Mouse (Mus musculus): ENCODE data around the gene Pcnx3.
"Not testable (repeated sequence)": the region's sequence is repeated elsewhere in the genome, so short reads cannot be mapped to it uniquely, and the experiment has no call there.

Gene Pcnx3

DNA sequence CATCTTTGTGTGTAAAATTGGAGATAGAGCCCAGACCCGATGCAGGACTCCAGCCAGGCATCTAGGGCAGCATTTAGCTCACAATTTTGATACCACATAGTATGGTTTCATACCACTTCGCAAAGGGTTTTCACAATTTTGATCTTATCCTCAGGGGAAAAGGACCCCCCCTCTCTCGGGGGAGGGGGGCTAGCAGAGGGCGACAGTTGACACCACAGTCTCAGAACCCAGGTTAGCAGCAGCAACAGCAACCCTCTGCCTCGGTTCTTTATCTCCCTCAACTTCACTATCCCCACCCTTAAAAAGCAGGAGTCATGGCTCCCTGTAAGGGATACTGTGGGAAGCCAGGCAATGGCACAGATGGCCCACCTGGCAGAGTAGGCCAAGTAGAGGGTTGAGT lies 24.5 kb upstream of the Pcnx3 start:
- no peak for DNase-seq (ENCODE audit: low spot score in 2 of 2)

DNA sequence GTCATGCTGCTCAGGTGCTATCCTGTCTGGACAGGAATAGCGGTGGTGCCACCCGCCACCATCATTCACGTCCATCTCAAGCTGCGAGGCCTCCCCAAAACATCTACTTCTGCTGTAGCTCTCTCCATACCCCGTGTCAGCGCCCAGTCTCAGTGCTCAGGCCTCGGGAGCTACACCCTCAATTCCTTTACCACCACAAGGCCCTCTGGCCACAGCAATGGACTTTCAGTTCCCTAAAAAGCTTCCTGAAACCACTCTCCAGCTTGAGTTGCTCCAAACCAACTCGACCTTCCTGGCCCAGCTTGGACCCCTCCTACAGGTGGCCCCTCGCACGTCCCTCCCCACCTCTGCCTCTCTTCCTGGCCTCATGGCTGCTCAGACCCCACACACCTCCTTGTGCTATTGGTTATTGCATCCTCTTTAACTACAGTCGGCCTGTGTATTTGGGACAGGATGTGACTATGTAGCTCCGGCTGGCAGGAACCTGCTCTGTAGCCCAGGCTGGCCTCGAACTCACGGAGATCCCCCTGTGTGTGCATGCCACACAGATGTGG lies 23.3 kb upstream of the Pcnx3 start:
- DNase-seq (ENCODE audit: low spot score in 2 of 2): no peak

DNA sequence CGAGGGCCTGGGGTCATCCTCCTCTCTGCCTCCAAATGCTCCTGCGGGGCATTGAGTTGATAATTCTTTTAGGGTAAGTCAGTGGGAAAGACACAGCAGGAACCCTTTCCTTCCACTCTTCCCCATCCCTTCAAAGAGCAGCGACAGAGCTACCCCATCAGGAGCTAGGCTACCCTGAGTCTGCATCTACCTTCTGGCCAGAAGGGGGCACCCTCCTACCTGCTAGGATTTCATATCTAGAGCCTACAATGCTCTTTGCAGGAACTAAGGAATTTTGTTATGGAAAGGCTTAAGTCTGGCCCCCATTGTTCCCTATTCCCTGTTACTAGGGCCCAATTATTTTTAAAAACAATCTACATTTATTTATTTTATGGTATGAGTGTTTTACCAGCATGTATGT lies 22.5 kb upstream of the Pcnx3 start:
- DNase-seq (ENCODE audit: low spot score in 2 of 2): peak in 1 of 2 experiments; percentile 79

DNA sequence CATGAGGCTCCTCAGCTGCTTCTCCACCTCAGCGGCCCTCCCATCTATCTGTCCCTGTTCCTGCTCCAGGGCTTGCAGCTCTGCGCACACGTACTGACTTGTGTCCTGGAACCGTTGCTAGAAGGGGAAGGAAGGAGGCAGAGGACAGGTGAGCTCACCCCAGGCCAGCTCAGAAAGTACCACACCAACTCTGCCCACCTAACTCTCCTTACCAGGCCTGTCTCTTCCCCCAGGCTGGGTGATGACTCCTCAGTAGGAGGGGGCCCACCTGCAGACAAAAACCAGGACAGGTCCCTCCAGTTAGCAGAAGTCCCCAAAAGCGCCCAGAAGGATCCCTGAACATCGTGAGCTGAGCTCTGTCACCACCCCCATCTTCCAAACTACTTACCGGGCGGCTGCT lies 21.9 kb upstream of the Pcnx3 start:
- no peak for DNase-seq (ENCODE audit: low spot score in 2 of 2)

DNA sequence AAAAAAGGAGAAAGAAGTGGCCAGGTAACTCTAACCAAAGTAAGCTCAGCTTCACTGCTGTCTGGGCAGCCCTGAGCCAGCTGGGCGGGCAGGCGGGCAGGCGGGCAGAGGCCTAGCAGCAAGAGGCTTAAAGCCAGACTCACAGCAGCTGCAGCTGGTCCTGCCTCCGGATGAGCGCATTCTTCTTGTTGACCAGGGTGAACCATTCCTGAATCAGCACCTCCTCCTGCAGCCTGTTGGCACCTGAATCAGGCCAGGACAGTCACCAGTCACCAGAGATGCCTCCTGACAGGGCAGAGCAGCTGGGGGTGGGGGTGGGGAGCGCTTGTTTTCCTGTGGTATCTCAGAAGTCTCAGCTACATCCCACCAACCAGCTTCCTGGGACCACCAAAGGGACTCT lies 21.4 kb upstream of the Pcnx3 start:
- no peak for DNase-seq (ENCODE audit: low spot score in 2 of 2)

DNA sequence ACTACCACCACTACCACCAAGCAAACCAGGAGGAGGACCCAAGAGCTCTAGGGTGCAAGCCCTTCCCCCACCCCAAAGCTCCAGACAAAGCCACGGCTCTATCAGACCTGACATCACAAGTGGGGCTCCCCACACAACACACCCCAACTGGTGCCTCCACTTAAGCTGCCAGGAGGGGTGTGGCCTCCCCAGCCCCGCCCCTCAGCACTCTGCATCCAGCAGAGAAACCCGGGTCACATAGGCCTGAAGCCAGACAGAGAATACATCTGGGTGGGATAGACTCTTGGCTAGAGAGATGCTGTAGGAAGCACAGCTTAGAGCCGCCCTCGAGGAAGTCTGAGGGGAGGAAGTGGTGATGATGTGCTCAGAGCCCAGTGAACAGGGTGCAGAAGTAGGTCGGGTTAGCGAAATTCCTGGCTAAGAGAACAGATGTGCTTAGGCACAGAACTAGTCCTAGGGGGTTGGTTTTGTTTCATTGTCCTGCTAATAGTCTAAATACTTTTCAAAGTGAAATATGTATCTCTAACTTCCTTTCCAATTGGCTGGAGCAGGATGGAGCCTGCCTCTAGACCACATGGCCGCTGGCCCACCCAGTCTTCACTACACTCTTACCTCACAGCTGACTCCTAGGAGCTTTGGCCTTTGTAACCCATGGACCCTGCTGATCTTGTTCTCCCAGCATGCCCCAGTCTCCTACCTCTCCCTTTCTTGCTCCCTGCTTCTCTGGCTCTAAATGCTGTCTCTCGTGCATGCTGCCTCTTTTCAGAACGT lies 16.3 kb upstream of the Pcnx3 start:
- peak; percentile 60 to 81 for DNase-seq (ENCODE audit: low spot score in 2 of 2)

DNA sequence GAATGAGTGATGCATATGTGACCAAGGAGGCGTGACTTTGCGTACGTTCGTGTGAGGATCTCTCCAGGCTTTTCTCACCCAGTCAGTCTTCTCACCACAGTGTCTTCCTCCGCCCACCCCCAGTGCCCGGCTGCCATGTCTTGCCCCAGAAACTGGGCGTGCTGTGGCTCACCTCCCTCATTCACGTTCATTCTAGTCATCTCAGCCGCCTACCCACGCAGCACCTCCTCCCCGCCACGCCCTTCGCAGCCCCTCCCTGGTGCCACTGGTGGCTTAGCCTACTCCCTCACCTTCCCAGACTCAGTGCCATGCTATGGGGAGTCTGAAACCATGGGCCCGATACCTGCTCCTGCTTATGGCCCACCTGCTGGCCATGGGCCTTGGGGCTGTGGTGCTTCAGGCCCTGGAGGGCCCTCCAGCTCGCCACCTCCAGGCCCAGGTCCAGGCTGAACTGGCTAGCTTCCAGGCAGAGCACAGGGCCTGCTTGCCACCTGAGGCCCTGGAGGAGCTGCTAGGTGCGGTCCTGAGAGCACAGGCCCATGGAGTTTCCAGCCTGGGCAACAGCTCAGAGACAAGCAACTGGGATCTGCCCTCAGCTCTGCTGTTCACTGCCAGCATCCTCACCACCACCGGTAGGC lies 15.6 kb upstream of the Pcnx3 start, which contains the start of gene Kcnk7:
Gene Kcnk7 (plus strand): TSS at position 205 of the 638 bp plus-strand sequence.
- DNase-seq (ENCODE audit: low spot score in 2 of 2): peak; percentile 48 to 74

DNA sequence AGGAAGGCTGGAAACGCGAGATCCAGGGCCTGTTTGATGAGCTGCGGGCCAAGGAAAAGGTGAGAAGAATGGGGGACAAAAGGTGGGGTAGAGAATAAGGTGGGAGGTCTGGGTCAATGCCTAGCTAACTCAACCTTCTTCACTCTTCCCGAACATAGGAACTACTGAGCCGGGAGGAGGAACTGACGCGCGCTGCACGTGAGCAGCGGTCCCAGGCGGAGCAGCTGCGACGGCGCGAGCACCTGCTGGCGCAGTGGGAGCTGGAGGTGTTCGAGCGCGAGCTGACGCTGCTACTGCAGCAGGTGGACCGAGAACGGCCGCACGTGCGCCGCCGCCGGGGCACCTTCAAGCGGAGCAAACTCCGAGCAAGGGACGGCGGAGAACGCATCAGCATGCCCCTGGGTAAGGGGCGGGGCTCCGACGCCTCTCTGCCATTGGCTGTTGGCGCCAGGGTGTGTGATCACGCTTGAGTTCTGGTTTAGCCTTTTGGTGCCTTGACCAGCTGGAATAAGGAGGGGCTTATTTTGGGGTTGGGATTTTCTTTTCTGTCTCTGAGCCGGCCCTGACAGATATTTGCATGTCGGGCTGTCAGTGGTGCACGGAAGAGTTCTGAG lies 7.2 kb upstream of the Pcnx3 start:
- no peak for DNase-seq (ENCODE audit: low spot score in 2 of 2)

DNA sequence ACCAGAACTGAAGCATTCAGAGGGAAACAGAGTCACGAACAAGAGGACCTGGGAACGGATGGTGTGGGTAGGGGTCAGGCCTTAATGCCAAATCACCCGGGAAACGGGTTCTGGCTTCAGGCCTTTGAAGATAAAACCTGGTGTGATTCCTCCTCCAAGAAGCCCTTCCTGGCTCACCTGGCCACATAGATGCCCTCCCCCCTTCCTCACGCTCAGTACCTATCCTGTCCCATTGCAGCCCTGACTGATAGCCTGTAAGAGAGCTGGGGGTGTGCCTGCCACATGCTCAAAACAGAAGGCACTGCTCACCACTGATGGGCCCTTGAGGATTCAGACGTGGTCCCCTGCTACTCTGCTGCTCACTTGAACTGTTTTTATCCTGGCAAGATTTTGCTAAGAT lies 5.1 kb upstream of the Pcnx3 start:
- no peak for DNase-seq (ENCODE audit: low spot score in 2 of 2)

DNA sequence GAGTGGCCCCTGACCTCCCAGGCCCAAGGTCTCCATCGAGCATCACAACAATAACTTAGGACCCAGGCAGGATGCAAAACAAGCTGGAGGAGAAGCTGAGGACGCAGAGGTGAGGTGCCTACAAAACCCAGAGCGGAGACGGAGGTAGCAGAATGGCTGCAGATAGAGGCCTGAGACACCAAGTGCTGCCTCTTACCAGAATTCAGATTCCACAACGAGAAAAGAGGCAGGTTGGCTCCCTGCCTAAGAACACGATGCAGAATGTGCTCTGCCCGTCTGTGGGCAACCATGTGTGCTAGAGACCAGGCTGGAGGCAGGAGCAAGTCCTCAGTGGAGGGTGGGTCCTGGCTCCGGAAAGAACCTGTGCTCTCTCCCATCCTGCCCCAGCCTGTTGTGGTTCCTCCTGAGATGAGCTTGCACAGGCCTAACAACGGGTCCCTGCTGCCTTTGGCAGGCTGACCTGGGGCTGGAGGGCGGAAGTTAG lies 4.2 kb upstream of the Pcnx3 start:
- DNase-seq (ENCODE audit: low spot score in 2 of 2): no peak

DNA sequence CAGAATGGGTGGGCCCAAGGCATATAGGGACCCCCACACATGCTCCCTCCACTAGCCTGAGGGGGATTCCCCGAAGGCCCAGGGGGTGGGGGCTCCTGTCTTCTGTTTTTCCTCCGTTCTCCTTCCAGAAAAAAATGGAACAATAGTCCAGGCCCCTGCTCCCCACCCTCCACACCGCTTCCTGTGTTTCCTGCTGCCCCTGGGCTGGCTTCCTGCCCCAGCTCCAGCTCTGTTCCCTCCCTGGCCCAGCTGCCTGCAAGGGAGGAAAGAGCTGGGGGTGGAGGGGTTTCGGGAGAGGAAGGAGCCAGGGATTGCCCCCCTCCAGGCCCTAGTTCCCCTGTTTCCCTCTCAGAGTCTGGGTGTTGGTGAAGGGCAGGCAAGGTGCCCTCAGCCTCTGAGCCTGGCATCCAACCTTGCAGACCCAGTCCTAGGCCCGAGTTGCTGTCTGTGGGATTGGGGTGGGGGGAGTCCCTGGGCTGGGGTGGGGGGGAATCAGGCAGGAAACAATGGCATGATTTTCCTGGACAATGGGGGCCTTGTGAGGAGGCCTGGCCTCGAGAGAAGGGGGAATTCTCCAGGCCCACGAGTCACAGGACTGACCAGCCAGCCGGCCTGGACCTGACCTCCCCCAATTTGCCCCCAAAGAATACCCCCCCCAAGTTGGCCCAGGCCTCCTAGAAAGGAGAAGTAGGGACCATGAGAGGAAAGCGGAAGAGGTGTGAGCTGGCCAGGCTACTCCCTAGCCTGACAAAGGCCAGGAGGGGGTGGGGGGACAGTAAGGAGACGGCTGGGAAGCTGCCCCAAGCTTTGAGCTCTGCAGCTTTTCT lies 3.6 kb upstream of the Pcnx3 start:
- no peak for DNase-seq (ENCODE audit: low spot score in 2 of 2)

DNA sequence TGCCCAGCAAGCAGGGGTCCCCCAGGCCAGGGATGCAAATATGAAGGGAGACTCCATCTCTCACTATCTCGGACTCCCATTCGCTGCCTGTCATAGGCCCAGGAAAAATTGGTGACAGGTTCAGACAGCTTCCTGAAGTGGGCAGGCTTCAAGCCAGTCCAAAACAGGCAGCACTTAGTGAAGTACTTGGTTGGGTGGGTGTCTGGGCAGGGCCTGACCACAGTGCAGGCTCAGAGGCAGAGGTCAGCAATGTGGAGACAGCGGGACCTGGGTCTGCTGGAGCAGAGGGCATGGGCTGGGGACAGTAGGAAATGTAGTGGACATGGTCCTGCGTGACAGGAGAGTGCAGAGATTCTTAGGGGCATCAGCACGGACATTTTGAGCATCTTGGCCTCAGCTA lies 2.9 kb upstream of the Pcnx3 start:
- no peak for DNase-seq (ENCODE audit: low spot score in 2 of 2)

DNA sequence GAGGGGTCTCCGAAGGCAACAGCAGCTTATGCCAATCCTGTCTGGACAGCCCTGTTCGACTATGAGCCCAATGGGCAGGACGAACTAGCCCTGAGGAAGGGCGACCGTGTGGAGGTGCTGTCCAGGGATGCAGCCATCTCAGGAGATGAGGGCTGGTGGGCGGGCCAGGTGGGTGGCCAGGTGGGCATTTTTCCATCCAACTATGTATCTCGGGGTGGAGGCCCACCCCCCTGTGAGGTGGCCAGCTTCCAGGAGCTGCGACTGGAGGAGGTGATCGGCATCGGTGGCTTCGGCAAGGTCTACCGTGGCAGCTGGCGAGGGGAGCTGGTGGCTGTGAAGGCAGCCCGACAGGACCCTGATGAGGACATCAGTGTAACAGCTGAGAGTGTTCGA lies 1.6 kb upstream of the Pcnx3 start:
- peak in 1 of 2 experiments; percentile 46 for DNase-seq (ENCODE audit: low spot score in 2 of 2)

DNA sequence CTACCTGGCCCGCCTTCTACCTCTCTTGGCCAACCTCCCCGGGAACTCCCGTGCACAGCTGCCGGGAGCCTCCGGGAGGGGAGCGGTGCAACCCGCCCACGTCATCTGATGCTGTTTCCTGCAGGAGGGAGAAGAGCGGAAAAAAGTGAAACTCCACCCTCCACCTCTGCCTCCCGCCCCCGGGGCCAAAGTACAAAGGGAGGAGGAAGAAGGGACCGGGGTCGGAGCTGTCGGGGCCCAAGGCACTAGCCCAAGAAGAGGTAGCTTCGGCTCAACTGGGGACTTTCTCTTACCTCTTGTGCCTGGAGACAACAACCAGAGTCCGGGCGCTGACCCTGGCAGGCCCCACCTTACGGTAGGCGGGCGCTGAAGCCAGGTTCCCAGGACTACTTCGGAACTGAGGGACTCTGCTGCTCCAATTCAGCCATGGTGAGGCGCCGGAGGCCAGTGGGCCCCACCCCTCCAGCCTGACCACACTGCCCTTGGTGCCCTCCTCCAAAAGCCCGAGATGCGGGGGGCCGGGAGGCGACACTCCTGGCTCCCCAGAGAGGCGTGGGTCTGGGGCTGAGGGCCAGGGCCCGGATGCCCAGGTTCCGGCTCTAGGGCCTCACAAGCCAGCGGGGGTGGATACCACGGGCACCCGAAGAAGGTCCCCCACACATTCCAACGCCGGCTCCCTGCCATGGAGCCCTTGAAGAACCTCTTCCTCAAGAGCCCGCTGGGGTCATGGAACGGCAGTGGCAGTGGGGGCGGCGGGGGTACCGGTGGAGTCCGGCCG lies 1.0 kb upstream of the Pcnx3 start:
- peak; percentile 84 to 85 for DNase-seq (ENCODE audit: low spot score in 2 of 2)

DNA sequence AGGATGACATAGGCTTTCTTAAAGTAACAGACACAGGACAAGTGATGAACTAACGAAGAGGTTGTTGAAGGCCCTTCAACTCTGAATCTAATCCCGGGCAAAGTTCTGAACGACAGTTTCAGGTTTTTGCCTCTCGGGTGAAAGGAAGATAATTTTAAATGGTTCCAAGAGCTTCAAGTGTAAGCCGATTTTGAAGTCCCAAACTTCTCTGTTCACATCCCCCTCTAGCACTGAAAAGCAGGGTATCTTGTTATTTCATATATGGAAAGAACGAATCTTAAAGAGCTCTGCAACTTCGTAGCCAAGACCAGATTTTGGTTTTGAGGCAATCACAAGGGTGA lies 350 bp upstream of the Pcnx3 start:
- no peak for DNase-seq (ENCODE audit: low spot score in 2 of 2)

DNA sequence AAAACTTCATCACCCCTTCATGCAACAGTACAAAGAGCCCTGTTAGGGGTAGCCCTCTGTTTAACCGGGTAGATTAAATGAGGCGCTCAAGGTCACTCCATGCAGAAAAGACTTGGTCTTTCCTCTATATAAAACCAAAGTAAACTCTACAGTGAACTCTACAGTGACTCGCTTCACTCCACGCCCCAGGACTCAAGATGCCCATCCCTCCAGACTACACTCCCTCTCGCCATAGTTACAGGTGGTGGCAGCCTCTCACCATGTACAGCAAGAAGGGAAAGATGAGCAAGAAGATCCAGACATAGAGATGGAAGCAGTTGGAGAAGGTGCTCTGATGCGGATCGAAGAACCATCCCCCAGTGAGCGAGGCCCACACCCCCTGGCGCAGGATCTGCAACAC lies 970 bp downstream of the Pcnx3 start:
- DNase-seq (ENCODE audit: low spot score in 2 of 2): no peak

DNA sequence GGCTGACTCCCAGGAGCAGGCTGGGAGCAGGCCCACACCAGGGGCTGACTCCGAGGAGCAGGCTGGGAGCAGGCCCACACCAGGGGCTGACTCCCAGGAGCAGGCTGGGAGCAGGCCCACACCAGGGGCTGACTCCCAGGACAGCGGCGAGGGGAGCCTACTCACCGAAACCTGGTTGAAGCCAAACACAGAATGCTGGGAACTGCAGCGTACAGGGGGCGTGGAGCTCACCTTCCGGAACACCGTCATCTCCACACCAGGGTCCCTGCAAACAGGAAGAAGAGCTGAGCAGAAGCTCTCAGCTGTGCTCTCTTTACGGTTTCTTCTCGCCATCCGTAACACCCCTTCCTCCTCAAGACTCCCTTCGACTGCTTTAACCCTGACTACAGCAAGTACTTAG lies 1.8 kb downstream of the Pcnx3 start:
- not testable (repeated sequence) for DNase-seq (ENCODE audit: low spot score in 2 of 2)

DNA sequence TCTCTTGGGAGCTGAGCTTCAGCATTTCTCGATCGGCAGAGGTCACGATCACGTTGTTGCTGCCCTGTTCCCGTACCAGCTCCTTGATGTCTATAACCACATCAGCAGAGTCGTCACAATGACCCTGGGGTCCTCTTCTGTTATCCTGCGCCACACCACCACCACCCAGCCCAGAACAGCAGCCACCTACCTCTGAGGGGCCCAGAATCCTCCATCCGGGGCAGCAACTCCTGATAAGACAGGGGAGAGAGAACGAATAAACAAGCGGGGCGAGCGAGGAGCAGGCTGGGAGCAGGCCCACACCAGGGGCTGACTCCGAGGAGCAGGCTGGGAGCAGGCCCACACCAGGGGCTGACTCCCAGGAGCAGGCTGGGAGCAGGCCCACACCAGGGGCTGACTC lies 2.3 kb downstream of the Pcnx3 start:
- DNase-seq (ENCODE audit: low spot score in 2 of 2): no peak

DNA sequence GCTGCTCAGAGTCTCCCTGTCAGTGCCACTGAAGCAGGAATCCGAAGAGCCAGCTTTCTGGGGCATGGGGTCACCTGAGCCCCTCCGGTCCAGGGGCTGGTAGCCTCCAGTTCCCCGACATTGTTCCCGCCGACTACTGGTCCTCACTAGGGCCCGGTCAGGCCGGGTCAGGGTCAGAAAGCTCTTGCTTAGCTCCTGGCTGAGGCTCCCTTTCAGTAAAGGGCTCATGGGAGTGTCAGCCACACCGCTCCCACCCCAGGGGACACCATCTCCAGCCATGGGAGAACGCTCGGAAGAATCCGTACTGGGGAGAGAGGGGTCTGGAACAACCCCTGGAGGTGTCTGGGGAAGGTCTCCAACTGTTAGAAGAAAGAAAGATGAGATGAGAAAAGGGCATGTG lies 2.8 kb downstream of the Pcnx3 start:
- no peak for DNase-seq (ENCODE audit: low spot score in 2 of 2)

DNA sequence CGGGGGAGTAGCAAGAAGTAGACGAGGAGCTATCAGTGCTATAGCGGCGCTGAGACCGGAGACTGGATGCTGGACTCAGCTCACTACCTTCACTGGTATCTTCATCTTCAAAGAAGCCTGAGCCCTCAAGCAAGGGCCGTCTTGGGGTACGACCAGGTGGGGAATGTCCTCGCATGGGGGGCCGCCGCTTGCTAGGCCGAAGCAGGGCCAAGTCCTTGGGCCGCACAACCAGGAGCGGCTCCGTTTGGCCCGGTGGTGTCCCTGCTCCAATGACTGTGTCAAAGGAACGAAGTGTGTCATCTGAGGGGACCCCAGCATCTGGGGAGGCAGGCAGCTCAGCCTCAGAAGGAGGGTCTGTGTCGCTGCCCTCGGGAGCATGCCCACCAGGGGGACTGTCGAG lies 3.3 kb downstream of the Pcnx3 start:
- DNase-seq (ENCODE audit: low spot score in 2 of 2): no peak

DNA sequence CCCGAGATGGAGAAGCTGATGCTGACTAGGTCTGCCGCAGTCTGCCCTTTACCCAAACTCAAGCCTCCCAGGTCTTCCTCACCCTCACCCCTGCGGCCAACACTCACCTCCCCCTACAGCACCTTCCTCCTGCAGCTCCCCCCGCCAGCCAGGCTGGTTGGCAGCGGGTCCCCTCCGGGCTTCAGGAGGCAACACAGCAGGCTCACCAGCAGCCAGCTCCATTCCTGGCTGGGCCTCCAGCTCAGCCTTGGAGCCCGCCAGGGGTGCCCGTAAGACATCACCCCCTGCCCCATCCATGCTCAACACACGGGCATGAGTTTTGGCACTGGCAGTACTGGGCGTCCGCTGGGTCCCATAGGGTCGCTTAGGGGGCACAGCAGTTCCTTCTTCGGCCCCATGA lies 3.7 kb downstream of the Pcnx3 start:
- no peak for DNase-seq (ENCODE audit: low spot score in 2 of 2)

Data from spleen, postnatal 10 days (tissue).